Mouse (Mus musculus): Measurements from ENCODE around the gene B4galnt1. TPM values are rescaled to one million over a fixed set of nuclear protein-coding genes. Genes with fewer than 3 reads are reported as not detected.

B4galnt1 gene
- polyA plus RNA-seq, 1 experiment from 2014 or later: 45.9 TPM

GRCm38 (mm10) chr10:127138328-127139141 lies 26.5 kb upstream of the B4galnt1 start:
- Histone ChIP-seq H3K4me1 (replicated peaks; ENCODE audit: control insufficient read depth, insufficient read depth) (no peaks in the 10 kb centered on the region), H3K4me3 (ENCODE audit: low read depth, low read length) (no peak overlapping the region), H3K4me2 (replicated peaks; ENCODE audit: low read depth) (no peak overlapping the region), H3K36me3 (ENCODE audit: control insufficient read depth, insufficient read depth, low read length) (no peaks in the 10 kb centered on the region), H3K27me3 (ENCODE audit: control insufficient read depth, insufficient read depth, low read length) (no peaks in the 10 kb centered on the region), H3K27ac (replicated peaks) (0 out of 2 replicates have a peak overlapping the region, but pooled peaks have one; percentile 19), H3K9me3 (ENCODE audit: control insufficient read depth, low read length) (no peaks in the 10 kb centered on the region), H3K9ac (ENCODE audit: low read length) (no peak overlapping the region)
- ATAC-seq (ENCODE audit: low FRiP score, low TSS enrichment) (peak; percentile 90), DNase-seq (ENCODE audit: low spot score) (peak; percentile 69)
- 66% methylated on average over 18 of the region's 18 CpGs for WGBS
- TF ChIP-seq CTCF (IDR thresholded peaks at IDR 0.05; ENCODE audit: low read depth) (no peak), EP300 (optimal IDR thresholded peaks at IDR 0.05) (no peak)

GRCm38 (mm10) chr10:127140971-127141370 lies 24.1 kb upstream of the B4galnt1 start:
- Histone ChIP-seq H3K9ac (ENCODE audit: low read length) (no peak overlapping the region), H3K9me3 (ENCODE audit: control insufficient read depth, low read length) (no peaks in the 10 kb centered on the region)

GRCm38 (mm10) chr10:127141500-127141899 lies 23.5 kb upstream of the B4galnt1 start:
- Histone ChIP-seq H3K4me3 (ENCODE audit: low read depth, low read length) (no peak overlapping the region), H3K4me1 (replicated peaks; ENCODE audit: control insufficient read depth, insufficient read depth) (no peaks in the 10 kb centered on the region), H3K27ac (replicated peaks) (no peak overlapping the region), H3K27me3 (ENCODE audit: control insufficient read depth, insufficient read depth, low read length) (no peaks in the 10 kb centered on the region), H3K9ac (ENCODE audit: low read length) (no peak overlapping the region), H3K9me3 (ENCODE audit: control insufficient read depth, low read length) (no peaks in the 10 kb centered on the region), H3K4me2 (replicated peaks; ENCODE audit: low read depth) (no peak overlapping the region), H3K36me3 (ENCODE audit: control insufficient read depth, insufficient read depth, low read length) (no peaks in the 10 kb centered on the region)
- 58% methylated on average over 8 of the region's 8 CpGs for WGBS
- no peak for ATAC-seq (ENCODE audit: low FRiP score, low TSS enrichment)
- TF ChIP-seq CTCF (IDR thresholded peaks at IDR 0.05; ENCODE audit: low read depth) (no peak), EP300 (optimal IDR thresholded peaks at IDR 0.05) (no peak)
- no peak for DNase-seq (ENCODE audit: low spot score)

More at GRCm38 (mm10) chr10:127140971-127141370, 24.1 kb upstream of the B4galnt1 start:
- no peak for TF ChIP-seq CTCF (IDR thresholded peaks at IDR 0.05; ENCODE audit: low read depth)
- no peak for TF ChIP-seq EP300 (optimal IDR thresholded peaks at IDR 0.05)
- 67% methylated on average over 11 of the region's 11 CpGs for WGBS
- Histone ChIP-seq H3K36me3 (ENCODE audit: control insufficient read depth, insufficient read depth, low read length) (no peaks in the 10 kb centered on the region), H3K4me3 (ENCODE audit: low read depth, low read length) (no peak overlapping the region), H3K27me3 (ENCODE audit: control insufficient read depth, insufficient read depth, low read length) (no peaks in the 10 kb centered on the region), H3K4me2 (replicated peaks; ENCODE audit: low read depth) (no peak overlapping the region), H3K4me1 (replicated peaks; ENCODE audit: control insufficient read depth, insufficient read depth) (no peaks in the 10 kb centered on the region), H3K27ac (replicated peaks) (no peak overlapping the region)
- ATAC-seq (ENCODE audit: low FRiP score, low TSS enrichment) (no peak), DNase-seq (ENCODE audit: low spot score) (no peak)

GRCm38 (mm10) chr10:127143228-127143627 lies 21.8 kb upstream of the B4galnt1 start:
- DNase-seq (ENCODE audit: low spot score) (no peak), ATAC-seq (ENCODE audit: low FRiP score, low TSS enrichment) (no peak)
- Histone ChIP-seq H3K4me2 (replicated peaks; ENCODE audit: low read depth) (no peak overlapping the region), H3K4me3 (ENCODE audit: low read depth, low read length) (no peak overlapping the region), H3K36me3 (ENCODE audit: control insufficient read depth, insufficient read depth, low read length) (no peaks in the 10 kb centered on the region), H3K9me3 (ENCODE audit: control insufficient read depth, low read length) (no peaks in the 10 kb centered on the region), H3K27ac (replicated peaks) (no peak overlapping the region), H3K4me1 (replicated peaks; ENCODE audit: control insufficient read depth, insufficient read depth) (no peaks in the 10 kb centered on the region), H3K27me3 (ENCODE audit: control insufficient read depth, insufficient read depth, low read length) (no peaks in the 10 kb centered on the region), H3K9ac (ENCODE audit: low read length) (no peak overlapping the region)
- 91% methylated on average over 8 of the region's 8 CpGs for WGBS
- TF ChIP-seq EP300 (optimal IDR thresholded peaks at IDR 0.05) (no peak), CTCF (IDR thresholded peaks at IDR 0.05; ENCODE audit: low read depth) (no peak)

GRCm38 (mm10) chr10:127144536-127144935 lies 20.5 kb upstream of the B4galnt1 start:
- H3K27ac ChIP-seq (replicated peaks): peak overlapping the region; percentile 53; the same call in 1 of the 2 replicates
- no peak for DNase-seq (ENCODE audit: low spot score)
- H3K27me3 ChIP-seq (ENCODE audit: control insufficient read depth, insufficient read depth, low read length): no peaks in the 10 kb centered on the region
- H3K4me3 ChIP-seq (ENCODE audit: low read depth, low read length): no peak overlapping the region
- H3K4me1 ChIP-seq (replicated peaks; ENCODE audit: control insufficient read depth, insufficient read depth): no peaks in the 10 kb centered on the region
- H3K9me3 ChIP-seq (ENCODE audit: control insufficient read depth, low read length): no peaks in the 10 kb centered on the region
- no peak for TF ChIP-seq EP300 (optimal IDR thresholded peaks at IDR 0.05)
- no peak for TF ChIP-seq CTCF (IDR thresholded peaks at IDR 0.05; ENCODE audit: low read depth)
- no peak overlapping the region for H3K4me2 ChIP-seq (replicated peaks; ENCODE audit: low read depth)
- no peaks in the 10 kb centered on the region for H3K36me3 ChIP-seq (ENCODE audit: control insufficient read depth, insufficient read depth, low read length)
- 67% methylated on average over 7 of the region's 7 CpGs for WGBS
- ATAC-seq (ENCODE audit: low FRiP score, low TSS enrichment): no peak
- no peak overlapping the region for H3K9ac ChIP-seq (ENCODE audit: low read length)

- Histone ChIP-seq H3K27ac (replicated peaks) (no peak overlapping the region), H3K4me1 (replicated peaks; ENCODE audit: control insufficient read depth, insufficient read depth) (no peaks in the 10 kb centered on the region), H3K9me3 (ENCODE audit: control insufficient read depth, low read length) (no peaks in the 10 kb centered on the region), H3K4me2 (replicated peaks; ENCODE audit: low read depth) (no peak overlapping the region), H3K9ac (ENCODE audit: low read length) (no peak overlapping the region), H3K27me3 (ENCODE audit: control insufficient read depth, insufficient read depth, low read length) (no peaks in the 10 kb centered on the region), H3K36me3 (ENCODE audit: control insufficient read depth, insufficient read depth, low read length) (no peaks in the 10 kb centered on the region), H3K4me3 (ENCODE audit: low read depth, low read length) (no peak overlapping the region)
- no peak; the same call in 1 of the 2 replicates for ATAC-seq (ENCODE audit: low FRiP score, low TSS enrichment)
- DNase-seq (ENCODE audit: low spot score): no peak
- WGBS: 74% methylated on average over 5 of the region's 5 CpGs
- no peak for TF ChIP-seq EP300 (optimal IDR thresholded peaks at IDR 0.05)
- no peak for TF ChIP-seq CTCF (IDR thresholded peaks at IDR 0.05; ENCODE audit: low read depth)
These were observed 19.7 kb upstream of the B4galnt1 start for GRCm38 (mm10) chr10:127145303-127145702.

Data from stomach, postnatal 0 days (tissue).